Mouse (Mus musculus): Measurements from ENCODE around the gene Tm6sf1. TPM values are rescaled to one million over a fixed set of nuclear protein-coding genes. Genes with fewer than 3 reads are reported as not detected.

The Tm6sf1 gene
- polyA plus RNA-seq, 1 experiment from 2014 or later: 12.5 TPM

DNA sequence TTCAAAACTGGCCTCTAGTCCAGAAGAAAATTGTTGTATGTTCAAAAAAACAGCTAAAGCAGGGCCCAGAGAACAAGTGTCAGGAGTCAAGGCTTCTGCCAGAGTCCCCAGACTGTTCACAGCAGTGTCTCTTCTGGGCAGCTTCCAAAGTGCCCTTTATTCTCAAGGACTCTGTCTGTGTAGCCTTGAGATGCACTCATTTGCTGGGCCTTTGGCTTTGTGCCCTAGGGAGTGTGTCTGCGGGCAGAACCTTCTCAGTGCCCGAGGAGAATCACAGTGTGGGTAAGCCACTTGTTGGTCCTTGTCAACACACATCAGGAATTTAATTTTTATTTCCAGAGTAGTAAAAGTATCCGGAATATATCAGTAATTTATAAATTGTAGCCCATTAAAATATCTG is 22.8 kb downstream of the Tm6sf1 start:
- Histone ChIP-seq H3K4me3 (ENCODE audit: low read depth, low read length) (no peak overlapping the region), H3K36me3 (ENCODE audit: control insufficient read depth, insufficient read depth, low read length) (no peaks in the 10 kb centered on the region), H3K27ac (ENCODE audit: low read depth, low read length) (no peak overlapping the region), H3K27me3 (replicated peaks; ENCODE audit: control insufficient read depth, insufficient read depth, low read length) (no peaks in the 10 kb centered on the region), H3K9ac (ENCODE audit: low read depth, low read length) (no peak overlapping the region), H3K4me2 (no peak overlapping the region), H3K4me1 (replicated peaks; ENCODE audit: control insufficient read depth, insufficient read depth, low read length) (no peaks in the 10 kb centered on the region), H3K9me3 (ENCODE audit: control insufficient read depth, low read length) (no peaks in the 10 kb centered on the region)
- DNase-seq (ENCODE audit: low spot score) (no peak), ATAC-seq (replicated peaks; ENCODE audit: low FRiP score) (no peak)
- WGBS: 81% methylated on average over 3 of the region's 3 CpGs

DNA sequence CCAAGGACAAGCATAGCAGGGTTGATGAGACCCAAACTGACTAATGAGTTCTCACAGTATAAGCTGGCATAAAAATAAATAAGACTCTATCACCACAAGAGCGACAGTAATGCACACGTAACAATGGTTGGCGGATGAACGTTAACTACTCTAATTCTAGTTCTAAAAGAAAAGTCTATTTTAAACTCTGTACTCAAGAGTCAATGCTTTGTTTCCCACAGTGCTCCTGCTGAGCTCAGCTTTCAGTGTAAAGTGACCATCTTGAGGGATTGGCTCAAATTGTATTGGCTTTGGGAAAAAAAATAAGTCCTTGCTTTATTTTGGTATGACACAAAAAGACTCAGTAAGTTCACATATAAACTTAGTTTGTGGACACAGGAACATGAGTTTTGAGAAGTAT is 26.3 kb downstream of the Tm6sf1 start:
- no peak for DNase-seq (ENCODE audit: low spot score)
- H3K27ac ChIP-seq (ENCODE audit: low read depth, low read length): no peak overlapping the region
- ATAC-seq (replicated peaks; ENCODE audit: low FRiP score): no peak
- 84% methylated on average over 4 of the region's 4 CpGs for WGBS
- no peak overlapping the region for H3K4me2 ChIP-seq
- no peaks in the 10 kb centered on the region for H3K27me3 ChIP-seq (replicated peaks; ENCODE audit: control insufficient read depth, insufficient read depth, low read length)
- H3K4me3 ChIP-seq (ENCODE audit: low read depth, low read length): no peak overlapping the region
- H3K9me3 ChIP-seq (ENCODE audit: control insufficient read depth, low read length): no peaks in the 10 kb centered on the region
- no peak overlapping the region for H3K9ac ChIP-seq (ENCODE audit: low read depth, low read length)
- H3K4me1 ChIP-seq (replicated peaks; ENCODE audit: control insufficient read depth, insufficient read depth, low read length): no peaks in the 10 kb centered on the region
- H3K36me3 ChIP-seq (ENCODE audit: control insufficient read depth, insufficient read depth, low read length): no peaks in the 10 kb centered on the region

DNA sequence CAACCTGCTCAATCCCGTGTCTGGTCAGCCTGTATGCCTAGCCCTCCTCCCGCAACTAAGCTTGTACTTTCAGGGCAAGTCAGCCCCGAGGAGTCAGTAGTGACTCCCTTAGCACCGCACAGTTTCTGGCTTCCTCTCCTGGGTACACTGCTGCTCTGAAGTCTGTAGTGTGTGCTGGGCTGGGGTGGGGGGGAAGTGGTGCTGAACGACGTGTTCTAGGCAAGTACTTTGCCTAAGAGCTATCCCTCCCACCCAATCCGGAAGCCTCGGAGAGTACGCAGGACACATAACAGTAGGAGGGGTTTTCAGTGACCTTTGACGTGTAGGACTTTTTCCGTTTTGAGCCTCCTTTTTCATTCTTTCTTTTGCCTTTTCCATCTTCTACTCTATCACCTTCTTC is 40.6 kb downstream of the Tm6sf1 start:
- Histone ChIP-seq H3K4me1 (replicated peaks; ENCODE audit: control insufficient read depth, insufficient read depth, low read length) (no peaks in the 10 kb centered on the region), H3K36me3 (ENCODE audit: control insufficient read depth, insufficient read depth, low read length) (no peaks in the 10 kb centered on the region), H3K9ac (ENCODE audit: low read depth, low read length) (no peak overlapping the region), H3K27ac (ENCODE audit: low read depth, low read length) (no peak overlapping the region), H3K9me3 (ENCODE audit: control insufficient read depth, low read length) (no peaks in the 10 kb centered on the region), H3K4me3 (ENCODE audit: low read depth, low read length) (no peak overlapping the region), H3K27me3 (replicated peaks; ENCODE audit: control insufficient read depth, insufficient read depth, low read length) (no peaks in the 10 kb centered on the region), H3K4me2 (no peak overlapping the region)
- ATAC-seq (replicated peaks; ENCODE audit: low FRiP score) (no peak), DNase-seq (ENCODE audit: low spot score) (no peak)
- 63% methylated on average over 11 of the region's 11 CpGs for WGBS

DNA sequence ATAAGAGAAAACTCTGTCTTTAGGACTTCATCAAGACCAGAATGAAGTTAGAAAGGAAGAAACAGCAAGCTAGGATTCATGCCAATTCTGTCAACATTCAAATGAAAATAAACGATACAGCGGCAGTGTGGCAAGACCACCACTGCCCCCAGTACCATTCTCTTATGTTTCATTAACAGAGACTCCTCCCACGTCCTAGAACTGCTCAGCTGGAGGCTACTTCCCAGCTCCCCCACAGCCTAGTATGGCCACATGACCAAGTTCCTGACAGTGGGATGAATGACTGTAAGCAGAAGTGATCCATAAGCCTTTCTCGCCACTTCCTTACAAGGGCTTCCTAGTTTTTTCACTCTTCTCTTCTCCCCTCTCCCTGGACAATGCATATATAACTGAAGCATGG is 45.3 kb downstream of the Tm6sf1 start:
- Histone ChIP-seq H3K27ac (ENCODE audit: low read depth, low read length) (no peak overlapping the region), H3K27me3 (replicated peaks; ENCODE audit: control insufficient read depth, insufficient read depth, low read length) (no peaks in the 10 kb centered on the region), H3K9ac (ENCODE audit: low read depth, low read length) (no peak overlapping the region), H3K4me3 (ENCODE audit: low read depth, low read length) (no peak overlapping the region), H3K36me3 (ENCODE audit: control insufficient read depth, insufficient read depth, low read length) (no peaks in the 10 kb centered on the region), H3K4me1 (replicated peaks; ENCODE audit: control insufficient read depth, insufficient read depth, low read length) (no peaks in the 10 kb centered on the region), H3K9me3 (ENCODE audit: control insufficient read depth, low read length) (no peaks in the 10 kb centered on the region), H3K4me2 (no peak overlapping the region)
- no peak for ATAC-seq (replicated peaks; ENCODE audit: low FRiP score)
- no peak for DNase-seq (ENCODE audit: low spot score)
- 57% methylated on average over 4 of the region's 4 CpGs for WGBS

DNA sequence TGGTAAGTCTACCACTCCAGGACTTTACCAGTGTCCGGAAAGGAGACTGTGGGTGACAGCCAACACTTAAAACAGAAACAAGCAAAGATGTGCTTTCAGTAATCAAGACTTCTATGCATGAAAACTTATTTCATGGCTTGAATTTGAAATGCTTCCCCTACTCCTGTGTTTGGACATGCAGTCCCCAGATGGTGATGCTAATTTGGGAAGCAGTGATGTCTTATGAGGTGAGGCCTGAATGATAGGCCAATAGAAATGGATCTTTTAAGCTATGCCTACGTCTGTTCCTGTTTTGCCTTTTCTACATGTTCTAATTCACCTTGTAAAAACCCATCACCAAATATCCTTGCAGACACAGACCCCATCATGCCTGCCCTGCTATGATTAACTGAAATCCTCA is 46.1 kb downstream of the Tm6sf1 start:
- Histone ChIP-seq H3K27ac (ENCODE audit: low read depth, low read length) (no peak overlapping the region), H3K4me2 (no peak overlapping the region), H3K9me3 (ENCODE audit: control insufficient read depth, low read length) (no peaks in the 10 kb centered on the region), H3K4me3 (ENCODE audit: low read depth, low read length) (no peak overlapping the region), H3K4me1 (replicated peaks; ENCODE audit: control insufficient read depth, insufficient read depth, low read length) (no peaks in the 10 kb centered on the region), H3K27me3 (replicated peaks; ENCODE audit: control insufficient read depth, insufficient read depth, low read length) (no peaks in the 10 kb centered on the region), H3K9ac (ENCODE audit: low read depth, low read length) (no peak overlapping the region), H3K36me3 (ENCODE audit: control insufficient read depth, insufficient read depth, low read length) (no peaks in the 10 kb centered on the region)
- WGBS: 79% methylated on average over 2 of the region's 2 CpGs
- ATAC-seq (replicated peaks; ENCODE audit: low FRiP score) (no peak), DNase-seq (ENCODE audit: low spot score) (no peak)

DNA sequence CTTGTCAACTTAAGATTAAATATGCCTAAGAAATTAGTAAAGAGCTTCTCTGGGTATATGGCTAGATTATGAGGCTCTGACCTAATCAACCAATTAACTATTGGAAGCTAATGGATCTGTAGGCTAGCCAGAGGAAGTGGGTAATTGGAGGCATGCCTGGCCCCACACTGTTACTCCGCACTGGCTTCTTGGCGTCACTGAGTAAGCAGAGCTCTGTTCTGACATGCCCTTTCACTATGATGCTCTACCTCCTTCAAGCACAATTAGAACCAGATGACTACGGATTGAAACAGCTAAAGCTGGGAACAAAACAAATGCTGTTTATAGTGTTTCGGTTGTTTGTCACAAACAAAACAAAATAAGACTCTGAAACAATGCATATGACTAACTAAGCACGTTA is 59.5 kb downstream of the Tm6sf1 start:
- H3K27me3 ChIP-seq (replicated peaks; ENCODE audit: control insufficient read depth, insufficient read depth, low read length): no peaks in the 10 kb centered on the region
- no peak overlapping the region for H3K4me3 ChIP-seq (ENCODE audit: low read depth, low read length)
- WGBS: 70% methylated on average over 5 of the region's 5 CpGs
- no peak for ATAC-seq (replicated peaks; ENCODE audit: low FRiP score)
- H3K27ac ChIP-seq (ENCODE audit: low read depth, low read length): no peak overlapping the region
- DNase-seq (ENCODE audit: low spot score): no peak
- H3K9me3 ChIP-seq (ENCODE audit: control insufficient read depth, low read length): no peaks in the 10 kb centered on the region
- H3K4me2 ChIP-seq: no peak overlapping the region
- H3K36me3 ChIP-seq (ENCODE audit: control insufficient read depth, insufficient read depth, low read length): no peaks in the 10 kb centered on the region
- no peak overlapping the region for H3K9ac ChIP-seq (ENCODE audit: low read depth, low read length)
- H3K4me1 ChIP-seq (replicated peaks; ENCODE audit: control insufficient read depth, insufficient read depth, low read length): no peaks in the 10 kb centered on the region

DNA sequence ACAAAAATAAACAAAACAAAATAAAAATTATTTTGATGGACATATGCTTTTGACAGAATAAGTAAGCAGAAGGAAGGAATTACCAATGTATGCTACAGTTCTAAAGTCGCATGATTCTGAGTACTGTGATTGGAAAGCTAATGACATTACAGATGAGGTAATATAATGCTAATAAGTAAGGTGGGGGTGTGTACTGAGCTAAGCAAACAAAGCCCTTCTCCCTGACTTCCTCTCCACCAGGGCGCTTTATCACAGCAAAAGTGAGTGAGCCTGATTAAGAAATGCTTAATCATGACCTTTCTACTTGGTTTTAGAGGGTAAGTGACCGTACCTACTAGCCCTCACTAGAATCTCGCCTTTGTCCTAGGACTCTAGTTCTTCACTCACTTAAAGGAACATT is 61.5 kb downstream of the Tm6sf1 start:
- Histone ChIP-seq H3K4me2 (no peak overlapping the region), H3K9ac (ENCODE audit: low read depth, low read length) (no peak overlapping the region), H3K27me3 (replicated peaks; ENCODE audit: control insufficient read depth, insufficient read depth, low read length) (no peaks in the 10 kb centered on the region), H3K27ac (ENCODE audit: low read depth, low read length) (no peak overlapping the region), H3K9me3 (ENCODE audit: control insufficient read depth, low read length) (no peaks in the 10 kb centered on the region), H3K36me3 (ENCODE audit: control insufficient read depth, insufficient read depth, low read length) (no peaks in the 10 kb centered on the region), H3K4me1 (replicated peaks; ENCODE audit: control insufficient read depth, insufficient read depth, low read length) (no peaks in the 10 kb centered on the region), H3K4me3 (ENCODE audit: low read depth, low read length) (no peak overlapping the region)
- DNase-seq (ENCODE audit: low spot score) (no peak), ATAC-seq (replicated peaks; ENCODE audit: low FRiP score) (no peak)
- WGBS: 61% methylated on average over 4 of the region's 4 CpGs

DNA sequence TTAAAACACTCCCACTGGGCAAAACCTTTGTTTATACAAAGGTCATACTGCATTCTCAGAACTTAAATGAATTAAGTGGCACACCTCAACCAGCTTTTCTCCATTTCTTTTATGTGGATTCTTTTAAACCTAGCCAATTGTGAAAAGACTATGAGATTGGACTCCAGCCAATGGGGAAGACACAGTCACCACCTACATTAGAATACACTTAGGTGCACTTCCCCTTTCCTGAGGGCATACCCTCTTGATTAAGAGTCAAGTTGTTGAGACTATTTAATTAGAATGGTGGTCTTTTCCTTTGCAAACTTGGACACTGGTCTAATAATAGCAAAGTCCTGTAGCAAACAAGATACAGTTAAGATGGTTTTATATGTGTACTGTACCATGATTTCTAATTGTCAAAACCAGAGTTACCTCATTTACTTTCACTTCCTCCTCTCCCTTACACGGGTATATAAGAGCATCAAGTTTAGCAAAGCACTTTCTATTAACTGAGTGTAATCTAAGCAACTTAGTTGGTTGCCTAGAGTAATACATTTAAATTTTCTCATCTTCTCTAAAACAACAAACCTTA is 62.7 kb downstream of the Tm6sf1 start:
- Histone ChIP-seq H3K27ac (ENCODE audit: low read depth, low read length) (no peak overlapping the region), H3K4me2 (no peak overlapping the region), H3K4me1 (replicated peaks; ENCODE audit: control insufficient read depth, insufficient read depth, low read length) (no peaks in the 10 kb centered on the region), H3K27me3 (replicated peaks; ENCODE audit: control insufficient read depth, insufficient read depth, low read length) (no peaks in the 10 kb centered on the region), H3K4me3 (ENCODE audit: low read depth, low read length) (no peak overlapping the region), H3K9ac (ENCODE audit: low read depth, low read length) (no peak overlapping the region), H3K36me3 (ENCODE audit: control insufficient read depth, insufficient read depth, low read length) (no peaks in the 10 kb centered on the region), H3K9me3 (ENCODE audit: control insufficient read depth, low read length) (no peaks in the 10 kb centered on the region)
- DNase-seq (ENCODE audit: low spot score): no peak
- WGBS: 51% methylated on average over 1 of the region's 1 CpGs
- no peak for ATAC-seq (replicated peaks; ENCODE audit: low FRiP score)

DNA sequence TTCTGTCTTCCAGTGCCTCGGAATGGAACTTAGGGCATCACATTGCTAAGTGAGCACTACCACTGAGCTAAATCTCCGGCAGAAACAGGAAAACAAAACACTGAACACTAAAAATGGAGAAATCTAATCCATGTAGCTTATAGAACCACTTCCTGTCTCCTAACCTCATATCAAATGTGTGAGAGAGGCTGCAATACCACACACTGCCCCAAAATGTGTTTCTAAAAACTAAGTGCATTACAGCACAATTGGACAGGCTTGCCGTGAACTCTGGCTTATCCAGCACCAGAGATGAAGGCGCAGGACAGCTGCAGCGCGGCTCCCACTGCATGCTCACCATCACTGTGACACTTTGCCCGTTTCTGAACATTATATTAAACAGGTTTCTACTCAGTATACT is 70.2 kb downstream of the Tm6sf1 start:
- Histone ChIP-seq H3K27me3 (replicated peaks; ENCODE audit: control insufficient read depth, insufficient read depth, low read length) (peaks cover 24% of the 10 kb centered on the region), H3K36me3 (ENCODE audit: control insufficient read depth, insufficient read depth, low read length) (no peaks in the 10 kb centered on the region), H3K4me3 (ENCODE audit: low read depth, low read length) (no peak overlapping the region), H3K9me3 (ENCODE audit: control insufficient read depth, low read length) (no peaks in the 10 kb centered on the region), H3K4me2 (no peak overlapping the region), H3K9ac (ENCODE audit: low read depth, low read length) (no peak overlapping the region), H3K27ac (ENCODE audit: low read depth, low read length) (no peak overlapping the region), H3K4me1 (replicated peaks; ENCODE audit: control insufficient read depth, insufficient read depth, low read length) (0 out of 2 replicates have a peak, but pooled peaks cover 5% of the 10 kb centered on the region)
- WGBS: 74% methylated on average over 7 of the region's 7 CpGs
- DNase-seq (ENCODE audit: low spot score) (no peak), ATAC-seq (replicated peaks; ENCODE audit: low FRiP score) (no peak)

Data from liver, embryonic 11.5 days (tissue).